Mouse (Mus musculus) limb, embryonic 12.5 days (tissue): ENCODE measurements around the gene Cyp4a31. TPM values are rescaled to one million over a fixed set of nuclear protein-coding genes. Genes with fewer than 3 reads are reported as not detected.
"Not testable (repeated sequence)": the region's sequence is repeated elsewhere in the genome, so short reads cannot be mapped to it uniquely, and the experiment has no call there.

Experiments used
- ATAC-seq: fragments of 200-750 bp; cut with Nextera tagmentation; 2 replicates; pipeline ENCODE4 v1.8.0; 2017; ENCODE audit warnings: low read depth, moderate TSS enrichment; ENCODE audit not compliant: insufficient number of reproducible peaks, insufficient read depth, low FRiP score, low TSS enrichment
- H3K27ac ChIP-seq: fragments of 300-500 bp; sonication (generic); 2 replicates; pipeline ENCODE4 v1.5.1; 2016; ENCODE audit warnings: mild to moderate bottlenecking, moderate library complexity
- H3K27me3 ChIP-seq: fragments of 300-500 bp; sonication (generic); 2 replicates; pipeline ENCODE4 v1.6.1; 2016; ENCODE audit warnings: mild to moderate bottlenecking, moderate library complexity
- H3K36me3 ChIP-seq: fragments of 300-500 bp; sonication (generic); 2 replicates; pipeline ENCODE4 v1.6.1; 2016; ENCODE audit warnings: mild to moderate bottlenecking, moderate library complexity
- H3K4me1 ChIP-seq: fragments of 300-500 bp; sonication (generic); replicated peaks from 2 replicates; pipeline ENCODE4 v1.6.1; 2016
- H3K4me2 ChIP-seq: fragments of 300-500 bp; sonication (generic); 2 replicates; pipeline ENCODE4 v1.6.1; 2016; ENCODE audit warnings: mild to moderate bottlenecking, moderate library complexity
- H3K4me3 ChIP-seq: fragments of 300-500 bp; sonication (generic); replicated peaks from 2 replicates; pipeline ENCODE4 v1.5.1; 2016; ENCODE audit warnings: mild to moderate bottlenecking
- H3K9ac ChIP-seq: fragments of 300-500 bp; sonication (generic); replicated peaks from 2 replicates; pipeline ENCODE4 v1.6.1; 2016; ENCODE audit warnings: mild to moderate bottlenecking, moderate library complexity
- H3K9me3 ChIP-seq: fragments of 300-500 bp; sonication (generic); 2 replicates; pipeline ENCODE4 v1.6.1; 2016; ENCODE audit warnings: mild to moderate bottlenecking, moderate library complexity
- WGBS: fragments of 180-500 bp; shearing (Covaris S2); methylation state at CpG from one replicate; pipeline ENCODE4 v1.1.7; 2016; 5-methylcytosine and 5-hydroxymethylcytosine counted together
- polyA plus RNA-seq: library from polyadenylated mRNA; unstranded; fragments of >200 nt; fragmentation: Nextera tagmentation; extraction: Ambion mirVana; gene quantifications from 2 replicates; pipeline ENCODE4 v1.2.1, GENCODE M21; 2016

Gene Cyp4a31
- polyA plus RNA-seq, 1 experiment from 2014 or later = not detected

DNA sequence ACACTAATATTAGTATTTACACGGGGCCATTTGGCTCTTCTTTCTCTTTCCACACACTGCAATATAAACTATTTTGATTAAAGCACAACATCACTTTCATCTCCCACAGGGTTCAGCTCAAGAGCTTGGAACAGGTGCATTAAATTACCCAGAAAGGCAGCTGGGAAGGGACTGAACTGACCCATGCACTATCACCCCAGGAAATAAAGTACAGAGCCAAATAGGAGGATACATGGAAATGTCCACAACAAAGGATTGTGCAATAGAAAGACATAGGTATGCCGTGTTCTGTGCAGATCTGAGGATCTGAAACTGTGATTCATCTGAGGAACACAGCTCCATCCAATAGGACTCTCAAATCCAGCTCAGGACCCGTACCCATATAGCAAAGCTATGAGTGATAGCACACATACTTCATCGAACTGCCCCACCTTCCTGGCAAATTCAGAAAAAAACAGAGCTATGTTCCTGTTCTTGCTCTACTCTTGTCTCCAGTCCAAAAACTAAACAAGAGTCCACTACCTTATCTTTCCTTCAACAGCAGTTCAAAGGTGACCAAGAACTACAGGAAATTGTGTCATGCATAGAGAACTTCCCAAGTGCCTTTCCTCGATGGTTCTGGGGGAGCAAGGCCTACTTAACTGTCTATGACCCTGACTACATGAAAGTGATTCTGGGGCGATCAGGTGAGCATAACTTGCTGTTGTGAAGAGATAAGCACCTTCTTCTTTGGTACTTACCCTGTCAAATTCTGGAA is 1.2 kb downstream of the Cyp4a31 start:
- not testable (repeated sequence) for H3K4me2 ChIP-seq, H3K27me3 ChIP-seq, H3K4me3 ChIP-seq, H3K9me3 ChIP-seq, H3K4me1 ChIP-seq, H3K9ac ChIP-seq, ATAC-seq, H3K27ac ChIP-seq, H3K36me3 ChIP-seq
- WGBS = 84% methylated on average over 6 of the region's 6 CpGs

DNA sequence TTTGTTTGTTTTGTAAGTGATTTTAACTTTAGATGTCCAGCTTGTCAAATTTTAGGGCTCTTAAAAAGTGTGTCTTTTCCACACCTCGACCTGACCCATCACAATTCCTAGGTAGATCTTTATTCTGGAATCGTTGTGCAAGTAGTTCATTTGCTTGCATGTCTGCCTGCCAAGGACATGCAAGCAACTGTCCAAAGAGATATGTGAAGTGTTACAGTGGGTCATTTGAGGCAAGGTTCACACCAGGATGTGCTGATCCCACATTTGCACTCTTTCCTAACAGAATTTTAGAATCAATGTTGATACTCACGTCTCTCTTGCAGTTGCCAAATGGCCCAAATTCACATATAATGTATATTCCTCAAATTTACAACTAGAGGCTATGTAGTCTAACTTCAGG is 11.8 kb downstream of the Cyp4a31 start:
- Histone ChIP-seq H3K9ac (no peak overlapping the region), H3K36me3 (no peaks in the 10 kb centered on the region), H3K4me1 (no peaks in the 10 kb centered on the region), H3K27me3 (no peaks in the 10 kb centered on the region), H3K9me3 (no peaks in the 10 kb centered on the region), H3K4me3 (no peak overlapping the region), H3K4me2 (no peak overlapping the region), H3K27ac (no peak overlapping the region)
- 80% methylated on average over 3 of the region's 3 CpGs for WGBS
- ATAC-seq = no peak

- H3K36me3 ChIP-seq = no peaks in the 10 kb centered on the region
- no peaks in the 10 kb centered on the region for H3K27me3 ChIP-seq
- no peak for ATAC-seq
- H3K9me3 ChIP-seq = no peaks in the 10 kb centered on the region
- H3K9ac ChIP-seq = no peak overlapping the region
- no peak overlapping the region for H3K4me2 ChIP-seq
- no peak overlapping the region for H3K4me3 ChIP-seq
- H3K4me1 ChIP-seq = no peaks in the 10 kb centered on the region
- 83% methylated on average over 2 of the region's 2 CpGs for WGBS
- H3K27ac ChIP-seq = no peak overlapping the region
Observed at GRCm38 (mm10) chr4:115575776-115576175, 12.3 kb downstream of the Cyp4a31 start.

DNA sequence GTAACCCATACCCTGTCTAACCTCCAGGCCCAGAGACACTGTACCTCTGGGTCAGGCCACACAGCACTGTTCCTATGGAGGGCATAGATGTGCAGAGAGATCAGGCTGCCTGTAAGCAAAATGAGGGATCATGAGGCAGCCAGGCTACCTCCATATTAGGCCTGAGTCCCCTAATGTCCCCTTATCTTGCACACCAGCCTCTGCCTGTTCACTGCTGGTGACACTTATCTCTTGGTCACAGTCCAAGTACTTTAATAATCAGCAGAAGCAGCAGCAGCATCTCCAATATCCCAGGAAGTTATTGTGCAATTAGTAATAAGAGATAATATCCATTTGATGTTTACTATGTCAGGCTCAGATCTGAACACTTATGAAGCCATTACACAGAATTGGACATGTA is 19.6 kb downstream of the Cyp4a31 start:
- H3K36me3 ChIP-seq = no peaks in the 10 kb centered on the region
- H3K9ac ChIP-seq = no peak overlapping the region
- H3K4me2 ChIP-seq = no peak overlapping the region
- no peaks in the 10 kb centered on the region for H3K27me3 ChIP-seq
- H3K9me3 ChIP-seq = no peaks in the 10 kb centered on the region
- no peak for ATAC-seq
- H3K4me1 ChIP-seq = no peaks in the 10 kb centered on the region
- no peak overlapping the region for H3K4me3 ChIP-seq
- H3K27ac ChIP-seq = no peak overlapping the region

GRCm38 (mm10) chr4:115596357-115596756 is 32.9 kb downstream of the Cyp4a31 start:
- H3K27ac ChIP-seq = no peak overlapping the region
- H3K9ac ChIP-seq = no peak overlapping the region
- H3K4me1 ChIP-seq = no peaks in the 10 kb centered on the region
- no peak for ATAC-seq
- H3K9me3 ChIP-seq = no peaks in the 10 kb centered on the region
- no peaks in the 10 kb centered on the region for H3K27me3 ChIP-seq
- H3K4me3 ChIP-seq = no peak overlapping the region
- WGBS = 81% methylated on average over 1 of the region's 1 CpGs
- H3K4me2 ChIP-seq = no peak overlapping the region
- no peaks in the 10 kb centered on the region for H3K36me3 ChIP-seq

- no peaks in the 10 kb centered on the region for H3K9me3 ChIP-seq
- no peak for ATAC-seq
- H3K4me3 ChIP-seq = no peak overlapping the region
- no peaks in the 10 kb centered on the region for H3K36me3 ChIP-seq
- no peak overlapping the region for H3K27ac ChIP-seq
- WGBS = 90% methylated on average over 2 of the region's 2 CpGs
- no peaks in the 10 kb centered on the region for H3K4me1 ChIP-seq
- no peak overlapping the region for H3K4me2 ChIP-seq
- no peak overlapping the region for H3K9ac ChIP-seq
- no peaks in the 10 kb centered on the region for H3K27me3 ChIP-seq
Observed at GRCm38 (mm10) chr4:115596824-115597336, 33.4 kb downstream of the Cyp4a31 start.

DNA sequence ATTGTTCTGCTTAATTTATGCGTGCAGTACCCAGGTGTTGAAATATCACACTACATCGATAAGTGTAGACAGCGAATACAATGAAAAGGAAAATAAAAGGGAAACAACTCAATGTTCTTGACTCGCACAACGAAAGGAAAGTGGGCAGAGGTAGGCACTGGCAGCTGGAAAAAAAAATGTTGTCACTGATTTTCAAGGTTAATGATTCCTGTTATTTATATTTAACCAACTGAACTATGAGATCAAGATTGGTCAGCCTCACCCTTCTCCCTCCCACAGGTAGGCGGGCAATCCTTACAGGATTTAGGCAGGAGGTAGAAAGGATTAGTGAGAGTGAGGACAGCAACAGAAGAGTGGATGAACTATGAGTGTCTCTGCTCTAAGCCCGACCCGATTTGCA is 37.2 kb downstream of the Cyp4a31 start, which contains the start of gene Cyp4a32:
Gene Cyp4a32 (plus strand): TSS at position 359 of the 400 bp plus-strand sequence.
- 89% methylated on average over 8 of the region's 8 CpGs for WGBS
- H3K27ac ChIP-seq, H3K4me2 ChIP-seq, H3K9me3 ChIP-seq, ATAC-seq, H3K9ac ChIP-seq, H3K36me3 ChIP-seq, H3K4me3 ChIP-seq, H3K27me3 ChIP-seq, H3K4me1 ChIP-seq: not testable (repeated sequence)

DNA sequence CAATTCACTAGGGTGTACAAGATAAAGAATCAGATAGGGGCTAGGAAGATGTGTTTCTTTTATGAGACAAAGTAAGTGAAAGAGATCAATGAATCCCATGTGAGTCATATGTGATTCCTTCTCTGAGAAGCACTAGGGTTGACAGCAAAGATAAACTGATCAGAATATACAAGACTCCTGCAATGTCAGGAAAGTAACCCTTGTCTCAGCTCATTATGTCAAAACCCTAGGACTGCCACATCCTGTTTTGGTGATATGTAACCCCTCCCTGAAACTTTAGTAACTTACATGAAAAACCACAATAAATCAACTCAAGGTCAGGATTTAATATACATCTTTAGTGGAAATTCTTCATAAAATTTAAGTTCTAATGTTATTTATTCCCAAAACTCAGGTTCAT is 50.6 kb downstream of the Cyp4a31 start:
- H3K4me1 ChIP-seq = no peaks in the 10 kb centered on the region
- H3K36me3 ChIP-seq = no peaks in the 10 kb centered on the region
- H3K4me3 ChIP-seq = no peak overlapping the region
- no peak overlapping the region for H3K9ac ChIP-seq
- ATAC-seq = no peak
- H3K27ac ChIP-seq = no peak overlapping the region
- no peaks in the 10 kb centered on the region for H3K9me3 ChIP-seq
- H3K27me3 ChIP-seq = no peaks in the 10 kb centered on the region
- no peak overlapping the region for H3K4me2 ChIP-seq

GRCm38 (mm10) chr4:115625560-115625959 is 62.1 kb downstream of the Cyp4a31 start:
- H3K9me3 ChIP-seq, H3K27ac ChIP-seq, H3K27me3 ChIP-seq, ATAC-seq, H3K36me3 ChIP-seq, H3K9ac ChIP-seq, H3K4me3 ChIP-seq, H3K4me1 ChIP-seq, H3K4me2 ChIP-seq: not testable (repeated sequence)
- WGBS = 92% methylated on average over 3 of the region's 3 CpGs

Other genes starting within 250 kb of the Cyp4a31 start
- gene Cyp4a12b, start 152.0 kb upstream of the Cyp4a31 start, polyA plus RNA-seq = not detected in 2 replicates
- not detected in 2 replicates for gene Cyp4a30b, start 111.0 kb upstream of the Cyp4a31 start, polyA plus RNA-seq
- gene Cyp4a14, start 67.5 kb upstream of the Cyp4a31 start, polyA plus RNA-seq = not detected in 2 replicates
- gene Cyp4a10, start 45.4 kb upstream of the Cyp4a31 start, polyA plus RNA-seq = not detected in 2 replicates
- not detected in 2 replicates for gene Cyp4a32, start 37.3 kb downstream of the Cyp4a31 start, polyA plus RNA-seq
- gene Cyp4b1, start 84.1 kb downstream of the Cyp4a31 start, polyA plus RNA-seq = not detected in 2 replicates
- gene Efcab14, start 174.1 kb downstream of the Cyp4a31 start, polyA plus RNA-seq = 31.9 and 35.2 TPM in 2 replicates
- gene Tex38, start 217.4 kb downstream of the Cyp4a31 start, polyA plus RNA-seq = 0.36 TPM in 1 of 2 replicates, not detected in the other
- gene Atpaf1, start 221.2 kb downstream of the Cyp4a31 start, polyA plus RNA-seq = 65.5 and 68.7 TPM in 2 replicates